Mouse (Mus musculus) brain, embryonic 14.5 days (tissue): ENCODE results near the gene Sstr4.

Source experiments
- CTCF ChIP-seq: fragments of 200-500 bp; IDR thresholded peaks from 2 replicates; pipeline ENCODE4 v1.5.1; 2012; ENCODE audit warnings: inconsistent platforms, mild to moderate bottlenecking, moderate library complexity, borderline replicate concordance; ENCODE audit not compliant: insufficient read depth, insufficient read length; ENCODE audit errors: extremely low read depth
- POLR2A ChIP-seq: fragments of 200-500 bp; IDR thresholded peaks from 2 replicates; pipeline ENCODE4 v1.6.1; 2012; ENCODE audit warnings: mild to moderate bottlenecking, inconsistent platforms, borderline replicate concordance; ENCODE audit not compliant: poor library complexity, insufficient read depth, insufficient read length, severe bottlenecking; ENCODE audit errors: extremely low read depth

GRCm38 (mm10) chr2:148395131-148396051 lies at the start of gene Sstr4:
- peak; percentile 69 for TF ChIP-seq CTCF
- no peak for TF ChIP-seq POLR2A
